Mouse (Mus musculus) heart, adult 2 months (tissue): ENCODE results near the gene Fam189a1.

Experiments
- CTCF ChIP-seq: fragments of 200-600 bp; IDR thresholded peaks from 2 replicates; pipeline ENCODE4 v1.8.1; 2022; ENCODE audit warnings: antibody characterized with exemption, mild to moderate bottlenecking, moderate library complexity
- POLR2A ChIP-seq: fragments of 200-500 bp; IDR thresholded peaks from 2 replicates; pipeline ENCODE4 v1.6.1; 2011; ENCODE audit warnings: mild to moderate bottlenecking, low read depth, low read length, control low read depth; ENCODE audit not compliant: insufficient read depth

DNA sequence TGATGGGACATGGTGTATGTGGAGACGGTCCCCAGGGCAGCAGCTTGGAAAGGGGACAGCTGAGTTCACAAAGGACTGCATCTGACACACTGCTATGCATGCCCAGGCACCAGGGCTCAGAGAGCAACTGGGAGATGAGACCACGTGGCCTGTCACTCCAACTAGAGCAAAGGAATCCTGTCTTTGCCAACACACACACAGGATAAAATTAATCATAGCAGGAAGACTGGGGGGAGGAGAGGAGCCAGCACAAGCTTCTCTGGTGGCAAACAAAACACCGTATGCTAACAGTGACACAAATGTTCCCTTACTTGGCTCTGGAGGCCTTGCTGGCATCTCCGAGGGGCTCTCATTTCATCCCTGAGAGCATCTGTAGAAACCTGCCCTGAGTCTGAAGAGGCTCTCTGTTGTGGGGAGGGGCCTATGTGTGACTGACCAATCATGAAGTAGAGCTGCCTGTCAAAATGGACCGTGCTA is 60.7 kb downstream of the Fam189a1 start:
- no peak for TF ChIP-seq CTCF
- no peak for TF ChIP-seq POLR2A
